Mouse (Mus musculus): Measurements from ENCODE around the gene Gm17651.

DNA sequence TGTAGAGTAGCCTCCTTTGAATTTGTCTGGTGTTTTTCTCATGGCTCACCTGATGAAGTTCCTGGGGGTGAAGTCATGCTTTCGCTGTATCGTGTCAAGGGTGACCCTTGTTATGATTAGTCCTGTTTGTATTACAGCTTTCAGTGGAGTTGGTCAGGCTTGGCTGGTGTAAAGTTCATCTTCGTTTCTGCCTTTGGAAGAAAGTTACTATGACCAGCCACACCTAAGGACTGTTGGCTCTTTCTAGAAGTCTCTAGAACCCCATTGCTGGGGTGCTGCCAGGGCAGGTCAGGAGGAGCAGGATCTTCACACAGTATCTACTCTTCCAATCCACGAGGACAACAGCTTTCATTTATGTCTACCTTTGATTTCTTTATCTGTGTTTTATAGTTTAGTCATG lies 41.0 kb downstream of the Gm17651 start:
- TF ChIP-seq CTCF (IDR thresholded peaks at IDR 0.05) (no peak), EP300 (IDR thresholded peaks at IDR 0.05) (no peak)
